Mouse (Mus musculus) G1E (cell line): ENCODE data around the gene B3gnt6.

Source experiments
- CTCF ChIP-seq: IDR thresholded peaks from 2 replicates; pipeline ENCODE4 v1.5.1; 2012; ENCODE audit warnings: low read depth, low read length, inconsistent platforms, mixed read lengths
- GATA2 ChIP-seq: IDR thresholded peaks from 2 replicates; pipeline ENCODE4 v1.6.1; 2012; ENCODE audit warnings: low read depth, low read length, inconsistent platforms, borderline replicate concordance

GRCm38 (mm10) chr7:98188680-98189079, 10.6 kb downstream of the B3gnt6 start:
- TF ChIP-seq CTCF, result no peak
- no peak for TF ChIP-seq GATA2
